Mouse (Mus musculus): ENCODE results near the gene Ank2.

The Ank2 gene

GRCm38 (mm10) chr3:127498742-127499400, at the start of gene Ank2:
Gene Ank2 (minus strand): TSS chr3:127499350.
- no peak for DNase-seq

DNA sequence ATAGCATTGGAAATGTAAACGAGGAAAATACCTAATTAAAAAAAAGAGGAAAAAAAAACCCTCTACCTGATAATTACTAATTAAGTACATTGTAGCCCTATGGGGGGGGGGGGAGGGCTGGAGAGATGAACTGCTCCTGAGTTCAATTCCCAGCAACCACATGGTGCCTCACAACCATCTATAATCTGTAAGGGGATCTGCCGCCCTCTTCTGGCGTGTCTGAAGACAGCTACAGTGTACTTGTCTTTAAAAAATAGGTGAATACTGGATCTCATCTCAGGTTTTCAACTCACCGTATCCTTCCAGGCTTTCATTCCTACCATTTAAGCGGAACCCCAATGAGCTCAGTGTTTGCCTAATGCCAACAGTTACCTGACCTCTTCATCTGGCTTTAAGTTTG, 48.7 kb upstream of the Ank2 start:
- peak; percentile 39 to 48 for DNase-seq

- DNase-seq: no peak
Measured at GRCm38 (mm10) chr3:127544610-127545121, 45.5 kb upstream of the Ank2 start.

DNA sequence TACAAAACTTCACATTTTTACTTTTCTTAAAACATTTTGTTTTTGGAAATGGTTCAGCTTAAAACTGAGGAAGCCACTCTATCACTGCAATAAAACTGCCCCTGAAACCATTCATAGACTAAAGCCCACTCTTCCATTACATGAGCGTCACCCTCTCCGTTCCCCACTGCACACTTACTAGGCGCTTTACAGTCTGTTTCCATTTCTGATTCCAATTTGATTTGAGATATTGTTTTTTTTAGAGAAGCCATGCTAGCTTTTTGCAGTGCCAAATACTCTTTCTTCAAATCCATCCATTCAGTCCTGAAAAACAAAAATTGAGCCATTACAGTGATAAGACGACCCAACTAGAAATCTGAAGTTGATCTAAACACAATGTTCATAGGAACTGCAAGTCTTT, 44.8 kb upstream of the Ank2 start:
- DNase-seq: no peak

- no peak for DNase-seq
Measured at GRCm38 (mm10) chr3:127539193-127539592, 40.0 kb upstream of the Ank2 start.

- no peak for DNase-seq
Measured at GRCm38 (mm10) chr3:127530293-127530692, 31.1 kb upstream of the Ank2 start.

- DNase-seq: no peak
Measured at GRCm38 (mm10) chr3:127529824-127530223, 30.7 kb upstream of the Ank2 start.

- no peak for DNase-seq
Measured at GRCm38 (mm10) chr3:127529210-127529609, 30.1 kb upstream of the Ank2 start.

DNA sequence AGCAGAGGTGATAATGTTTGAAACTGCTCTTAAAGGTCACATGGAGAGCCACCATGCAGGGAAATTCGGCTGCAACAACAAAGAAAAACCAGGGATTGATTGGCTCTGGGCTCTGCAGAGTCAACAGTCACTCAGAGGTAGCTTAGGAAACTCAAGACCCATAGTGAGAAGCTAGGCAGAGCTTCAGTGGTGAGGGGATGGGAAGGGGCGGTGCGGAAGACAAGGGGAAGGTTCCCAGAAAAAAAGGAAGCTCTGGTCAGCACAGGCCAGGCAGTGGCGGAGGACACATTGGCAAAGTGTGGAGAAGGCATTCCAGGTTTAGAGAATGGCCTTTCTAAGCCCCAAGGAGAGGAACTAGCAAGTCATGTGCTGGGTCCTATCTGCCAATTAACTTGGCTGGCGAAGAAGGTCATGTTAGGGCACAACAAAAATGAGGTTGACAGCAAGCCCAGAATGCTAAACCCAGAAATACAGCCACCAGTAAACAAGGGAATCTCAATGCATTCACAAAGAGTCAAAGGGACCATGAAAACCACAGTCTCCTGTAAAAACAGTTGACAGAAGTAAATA, 28.4 kb upstream of the Ank2 start:
- DNase-seq: no peak

- DNase-seq: no peak
Measured at GRCm38 (mm10) chr3:127525188-127525819, 26.2 kb upstream of the Ank2 start.

- no peak for DNase-seq
Measured at GRCm38 (mm10) chr3:127521156-127521555, 22.0 kb upstream of the Ank2 start.

- no peak for DNase-seq
Measured at GRCm38 (mm10) chr3:127520300-127520699, 21.1 kb upstream of the Ank2 start.

GRCm38 (mm10) chr3:127515251-127515650, 16.1 kb upstream of the Ank2 start:
- no peak for DNase-seq

- no peak for DNase-seq
Measured at GRCm38 (mm10) chr3:127513699-127514098, 14.5 kb upstream of the Ank2 start.

- DNase-seq: no peak
Measured at GRCm38 (mm10) chr3:127512794-127513335, 13.7 kb upstream of the Ank2 start.

GRCm38 (mm10) chr3:127511786-127512746, 12.9 kb upstream of the Ank2 start:
- DNase-seq: no peak

DNA sequence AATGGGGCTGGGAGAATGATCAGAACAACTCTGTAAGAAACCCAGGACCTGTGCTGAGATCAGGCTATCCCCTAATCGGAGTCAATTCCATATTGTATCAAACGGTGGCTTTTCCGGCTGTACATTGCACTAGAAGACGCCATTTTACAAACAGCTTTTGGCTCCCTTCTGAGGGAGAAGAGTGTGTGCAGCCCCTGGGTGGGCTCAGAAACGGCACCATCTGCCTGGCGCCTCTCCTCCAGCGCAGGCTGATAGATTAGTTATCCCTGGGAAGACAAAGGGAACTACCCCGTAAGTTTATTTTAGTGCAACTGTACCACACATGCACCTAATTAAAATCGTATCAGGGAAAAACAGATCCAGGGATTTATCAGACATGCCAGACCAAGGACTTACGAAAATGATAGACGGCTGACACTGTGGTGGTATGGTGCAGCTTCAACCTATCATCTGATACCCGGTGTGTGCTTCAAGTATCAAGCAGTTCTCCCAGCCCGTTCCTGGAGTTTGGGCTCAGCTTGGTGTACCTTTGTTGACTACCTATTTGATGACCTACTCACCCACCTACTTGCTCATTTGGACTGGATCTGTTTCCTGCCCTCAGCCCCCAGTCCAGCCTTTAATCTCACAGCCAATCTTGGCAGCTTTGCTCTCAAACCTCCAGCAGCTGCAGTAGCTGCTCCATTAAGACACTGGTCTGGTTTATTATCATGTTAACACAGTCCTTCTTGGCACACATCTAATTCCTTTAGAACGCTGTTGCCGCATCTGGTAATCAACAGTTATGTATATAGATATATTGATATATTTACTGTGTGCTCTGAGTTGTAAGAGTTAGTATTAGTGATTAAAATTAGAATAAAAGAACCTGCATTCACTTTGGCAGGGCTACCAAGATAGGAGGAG, 9.0 kb upstream of the Ank2 start:
- no peak for DNase-seq

DNA sequence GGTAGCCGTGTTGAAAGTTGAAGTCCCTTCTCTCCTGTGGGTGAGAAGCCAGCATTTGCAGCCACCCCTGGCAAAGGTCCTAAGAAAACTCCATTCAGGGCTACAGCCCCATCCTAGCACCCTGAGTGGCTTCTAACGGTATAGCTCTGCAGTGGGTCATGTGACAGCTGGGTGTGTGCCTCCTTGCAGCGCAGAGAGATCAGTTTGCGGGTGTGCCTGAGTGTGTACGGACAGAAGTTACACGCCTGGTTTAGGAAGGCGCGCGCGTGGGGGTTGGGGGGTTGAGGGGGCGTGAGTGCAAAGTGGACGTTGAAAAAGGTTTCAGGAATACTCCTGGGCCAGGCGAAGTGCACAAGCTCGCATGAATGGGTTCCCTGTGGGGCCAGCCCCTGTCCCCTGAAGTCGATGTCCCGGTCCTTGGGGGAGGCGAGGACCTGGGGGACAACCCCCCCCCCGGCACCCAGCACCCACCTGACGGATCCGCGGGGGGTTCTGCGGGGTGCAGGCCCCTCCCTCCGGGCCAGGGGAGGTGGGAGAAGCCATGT, 881 bp downstream of the Ank2 start:
- peak in 1 of 2 experiments; percentile 6 for DNase-seq

GRCm38 (mm10) chr3:127492663-127493062, 6.5 kb downstream of the Ank2 start:
- DNase-seq: no peak

GRCm38 (mm10) chr3:127487302-127487701, 11.8 kb downstream of the Ank2 start:
- no peak for DNase-seq

DNA sequence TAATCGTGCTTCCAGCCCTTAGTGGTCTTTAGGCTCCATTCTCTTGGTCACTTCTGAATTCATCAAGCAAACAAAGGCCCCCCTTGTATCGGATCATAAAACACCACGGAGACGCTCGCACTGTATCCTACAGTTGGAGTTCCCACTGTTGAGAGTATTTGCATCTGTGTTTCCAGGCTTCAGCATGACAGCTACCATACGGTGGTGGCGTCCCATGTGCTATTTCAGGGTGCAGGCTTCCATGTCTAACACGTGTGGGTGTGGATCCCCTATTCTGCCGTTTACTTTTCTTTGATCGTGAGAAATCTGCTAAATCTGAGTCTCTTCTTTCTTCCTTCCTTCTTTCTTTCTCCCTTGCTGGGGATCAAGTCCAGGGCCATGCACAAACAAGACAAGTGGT, 14.0 kb downstream of the Ank2 start:
- DNase-seq: no peak
